Mouse (Mus musculus): Measurements from ENCODE around the gene Pamr1. TPM values are rescaled to one million over a fixed set of nuclear protein-coding genes. Genes with fewer than 3 reads are reported as not detected.
A peak's percentile ranks its signal among the peaks of the same experiment; 100 is the strongest.

Pamr1 gene
- total RNA-seq, 2 experiments from 2014 or later: 8.5 to 11.9 TPM

DNA sequence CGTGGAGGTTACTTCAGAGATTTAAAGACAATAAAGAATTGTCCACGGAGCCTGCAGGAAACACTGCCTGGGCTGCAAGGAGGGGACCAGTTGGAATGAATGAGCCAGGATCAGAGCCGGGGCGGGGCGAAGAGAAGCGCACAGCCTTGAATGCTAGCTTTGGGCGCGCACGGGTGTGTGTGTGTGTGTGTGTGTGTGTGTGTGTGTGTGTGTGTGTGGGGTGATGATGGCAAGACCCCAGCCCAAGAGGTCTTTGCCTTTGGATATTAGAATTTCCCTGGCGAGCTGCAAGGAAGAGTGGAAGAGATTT lies 109.7 kb downstream of the Pamr1 start:
- DNase-seq (ENCODE audit: low spot score in 2 of 2): no peak

DNA sequence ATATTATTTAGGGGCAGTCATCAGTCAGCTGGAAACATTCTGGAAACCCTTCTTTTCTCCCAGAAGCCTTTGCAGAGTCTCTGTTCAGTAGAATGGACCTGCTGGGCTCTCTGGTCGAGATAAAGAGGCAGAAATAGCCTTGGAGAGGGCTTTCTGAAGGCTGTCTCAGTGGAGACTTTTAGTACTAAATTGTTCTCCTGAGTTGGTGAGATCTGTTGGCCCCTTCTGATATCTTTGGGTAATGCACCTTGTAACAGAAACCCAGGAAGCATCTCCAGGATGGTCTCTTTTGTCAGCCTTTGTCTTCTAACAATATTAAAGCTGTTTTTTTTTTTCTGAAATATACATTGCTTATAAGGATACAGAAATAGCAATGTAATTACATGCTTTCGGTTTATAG lies 111.2 kb downstream of the Pamr1 start:
- no peak for DNase-seq (ENCODE audit: low spot score in 2 of 2)

DNA sequence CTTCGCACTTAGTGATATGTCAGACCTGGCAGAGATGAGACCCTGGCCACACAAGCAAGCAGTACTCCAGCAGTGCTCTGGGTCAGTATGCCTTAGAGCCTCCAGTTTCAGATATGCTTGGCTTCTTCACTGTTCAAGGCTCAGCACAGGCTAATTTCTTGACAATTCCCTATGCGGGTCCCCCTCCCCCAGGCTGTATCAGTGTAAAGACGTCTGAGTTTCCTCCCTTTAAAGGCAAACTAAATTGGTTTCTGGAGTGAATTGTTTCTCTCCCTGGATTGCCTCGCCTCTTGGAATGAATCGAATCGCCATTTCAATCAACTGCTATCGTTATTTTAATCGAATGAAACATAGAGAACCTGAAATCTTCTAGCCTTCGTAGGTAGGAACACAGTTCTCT lies 113.1 kb downstream of the Pamr1 start:
- no peak for DNase-seq (ENCODE audit: low spot score in 2 of 2)

DNA sequence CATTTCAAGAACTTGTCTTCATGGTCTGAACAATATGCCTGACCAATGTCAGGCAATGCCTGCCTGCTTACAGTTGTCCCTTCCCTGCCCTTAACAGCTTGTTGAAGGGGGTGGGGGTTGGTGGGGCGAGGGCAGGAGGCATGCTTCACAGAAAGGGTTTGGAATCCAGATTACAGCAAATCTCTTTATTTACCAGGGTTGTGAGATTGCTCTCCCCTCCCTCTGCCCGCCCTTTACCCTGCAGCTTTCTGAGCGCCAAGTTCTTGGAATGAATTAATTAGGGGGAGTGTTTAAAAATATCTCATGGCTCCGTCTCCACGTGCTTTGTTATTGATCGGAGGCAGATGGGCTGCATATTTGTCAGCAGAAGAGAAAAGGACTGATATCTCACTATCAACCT lies 113.5 kb downstream of the Pamr1 start:
- no peak for DNase-seq (ENCODE audit: low spot score in 2 of 2)

DNA sequence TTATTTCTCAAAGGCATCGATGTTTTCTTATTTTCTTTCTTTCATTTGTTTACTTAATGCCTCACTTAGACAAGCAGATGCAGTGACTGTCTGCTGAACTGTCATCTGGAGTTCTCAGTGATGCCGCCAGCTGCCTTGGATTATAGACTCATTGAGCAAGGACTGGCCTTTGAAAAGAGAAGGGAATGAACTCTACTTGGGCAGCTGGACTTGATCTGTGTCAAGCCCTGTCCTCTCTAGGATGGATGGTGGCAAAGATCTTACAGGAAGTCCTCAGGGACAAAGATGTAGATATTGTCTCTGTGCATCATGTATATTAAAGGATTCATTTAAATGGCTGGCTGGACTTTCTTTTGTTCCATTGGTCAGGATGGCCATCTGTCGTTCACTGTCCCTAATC lies 114.1 kb downstream of the Pamr1 start:
- DNase-seq (ENCODE audit: low spot score in 2 of 2): no peak

DNA sequence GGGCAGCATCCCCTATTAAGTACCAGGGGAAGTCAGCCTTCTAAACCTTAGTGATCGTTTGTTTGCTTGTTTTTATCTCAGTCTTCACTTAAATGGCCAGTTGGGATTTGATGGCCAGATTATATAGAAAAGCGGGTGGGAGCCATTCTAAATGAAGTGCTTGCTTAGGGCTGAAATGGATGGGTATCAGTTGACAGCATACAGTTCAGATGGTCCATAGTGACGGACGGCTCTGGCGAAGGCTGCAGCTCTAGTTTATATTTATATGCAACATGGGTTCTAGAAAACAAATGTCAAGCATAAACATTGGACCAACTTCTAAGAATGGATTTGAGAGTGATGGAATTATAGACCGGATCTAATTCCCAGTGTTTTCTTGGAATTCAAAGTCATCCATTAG lies 118.2 kb downstream of the Pamr1 start:
- no peak for DNase-seq (ENCODE audit: low spot score in 2 of 2)

DNA sequence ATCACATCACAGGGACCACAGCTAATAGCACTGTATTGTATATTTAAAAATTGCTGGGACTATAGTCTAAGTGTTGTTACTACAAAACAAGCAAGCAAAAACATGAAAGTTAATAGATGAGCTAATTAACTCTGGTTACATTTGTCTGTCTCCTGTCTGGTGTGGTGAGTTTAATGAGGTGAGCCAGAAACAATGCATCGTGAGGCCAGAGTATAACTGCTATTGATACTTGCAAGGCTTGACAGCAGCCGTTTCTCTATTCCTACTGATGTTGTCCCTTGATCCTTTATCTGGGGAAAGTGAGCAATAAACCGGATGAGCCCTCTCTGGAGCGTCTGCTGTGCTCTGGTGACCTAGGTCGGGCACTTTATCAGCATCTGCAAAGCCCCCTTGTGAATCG lies 119.8 kb downstream of the Pamr1 start:
- no peak for DNase-seq (ENCODE audit: low spot score in 2 of 2)

DNA sequence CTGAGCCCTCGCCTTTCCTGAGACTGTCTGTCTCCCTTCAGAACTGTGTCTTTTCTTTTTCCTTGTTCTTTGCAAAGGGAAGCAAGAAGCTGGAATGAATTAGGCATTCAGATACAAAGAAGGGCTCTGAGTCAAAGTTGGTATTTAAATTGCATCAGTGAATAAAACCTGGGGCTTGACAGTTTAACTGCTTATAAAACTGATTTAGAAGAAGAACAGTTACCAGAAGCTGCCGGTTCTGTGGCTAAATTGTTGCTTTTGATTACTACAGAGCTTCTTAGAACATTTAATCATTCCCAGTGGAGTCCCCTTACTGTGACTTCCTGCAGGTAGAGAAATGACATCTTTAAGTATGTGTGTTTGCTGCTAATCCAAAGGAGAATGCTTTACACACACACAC lies 124.8 kb downstream of the Pamr1 start:
- DNase-seq (ENCODE audit: low spot score in 2 of 2): no peak

DNA sequence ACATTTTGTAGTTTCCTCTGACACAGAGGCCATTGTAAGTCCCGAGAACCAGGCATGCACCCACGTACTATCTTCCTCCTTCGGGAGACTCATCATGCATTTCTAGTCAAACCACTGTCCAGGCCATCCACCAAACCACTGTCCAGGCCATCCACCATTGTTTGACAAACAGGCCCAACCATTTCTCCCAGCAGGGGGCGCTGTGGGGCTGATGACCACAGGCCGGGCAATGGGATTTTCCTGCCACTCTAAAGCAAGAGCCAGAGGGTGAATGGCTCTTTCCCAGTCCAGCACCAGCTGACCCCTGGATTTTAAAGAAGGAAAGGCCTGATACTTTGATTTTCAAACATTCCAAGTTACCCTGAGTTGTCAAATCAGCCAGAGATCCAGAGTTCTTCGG lies 125.5 kb downstream of the Pamr1 start:
- DNase-seq (ENCODE audit: low spot score in 2 of 2): peak; percentile 28 to 37

DNA sequence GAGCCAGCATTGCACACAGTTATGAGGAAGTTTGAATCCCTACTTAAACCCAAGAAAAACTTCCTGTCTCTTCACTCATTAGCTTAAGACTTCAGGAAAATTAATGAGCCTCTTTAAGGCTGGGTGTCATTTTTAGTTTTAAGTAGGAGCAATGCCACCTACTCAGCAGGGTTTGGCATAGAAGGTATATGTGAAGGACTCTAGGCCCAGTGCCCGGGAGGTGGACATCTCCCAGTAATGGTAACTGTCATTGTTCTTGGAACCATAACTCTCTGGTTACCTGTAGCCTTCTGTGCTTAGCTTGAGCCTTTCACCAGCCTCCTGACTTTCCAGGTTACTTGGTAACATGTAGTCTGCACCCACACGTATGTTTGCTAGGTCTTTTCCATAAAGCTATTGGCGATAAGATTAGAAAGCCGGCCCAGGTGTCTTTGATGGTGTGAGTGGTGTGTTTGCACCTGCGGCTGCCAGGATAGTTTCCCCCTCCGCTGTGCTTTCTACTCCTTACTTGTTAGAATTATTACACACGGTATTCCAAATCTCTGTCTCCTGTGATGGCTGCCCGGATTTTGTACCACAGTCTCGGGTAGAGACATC lies 127.0 kb downstream of the Pamr1 start:
- no peak for DNase-seq (ENCODE audit: low spot score in 2 of 2)

DNA sequence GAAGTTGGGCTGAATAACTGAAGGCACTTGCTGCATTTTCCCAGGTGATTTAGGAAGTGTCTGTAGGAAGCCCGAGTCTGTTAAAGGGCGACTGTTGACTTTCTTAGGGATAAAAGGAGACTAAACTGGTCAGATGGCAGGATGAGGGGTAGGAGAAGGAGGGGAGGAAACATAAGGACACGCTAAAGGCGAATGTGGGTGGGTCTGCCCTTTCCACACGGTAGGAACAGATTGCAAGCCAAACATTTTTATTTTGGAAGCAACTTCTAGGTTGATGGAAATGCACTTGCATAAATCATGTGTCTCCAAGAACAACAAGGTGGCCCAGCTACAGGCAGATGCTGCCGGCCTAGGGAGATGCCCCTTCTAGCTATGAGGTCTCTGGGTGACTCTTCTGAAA lies 127.6 kb downstream of the Pamr1 start:
- DNase-seq (ENCODE audit: low spot score in 2 of 2): no peak

DNA sequence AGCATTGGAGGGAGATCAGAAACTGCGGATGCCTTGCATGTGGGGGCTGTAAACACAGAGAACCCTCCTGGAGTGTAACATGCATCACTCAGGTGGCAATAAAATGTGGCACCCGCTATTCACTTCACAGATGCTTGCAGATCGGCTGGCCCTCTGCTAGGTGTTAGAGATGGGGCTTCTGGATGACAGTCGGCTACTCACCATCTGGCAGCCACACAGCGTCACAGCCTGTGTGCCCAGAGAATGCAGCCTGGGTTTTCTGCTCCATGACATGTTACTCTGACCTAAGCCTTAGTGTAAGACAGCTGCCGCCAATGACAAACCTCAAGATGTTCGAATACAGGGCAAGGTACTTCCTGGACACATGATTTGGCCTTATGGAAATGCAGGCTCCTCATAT lies 131.5 kb downstream of the Pamr1 start:
- no peak for DNase-seq (ENCODE audit: low spot score in 2 of 2)

DNA sequence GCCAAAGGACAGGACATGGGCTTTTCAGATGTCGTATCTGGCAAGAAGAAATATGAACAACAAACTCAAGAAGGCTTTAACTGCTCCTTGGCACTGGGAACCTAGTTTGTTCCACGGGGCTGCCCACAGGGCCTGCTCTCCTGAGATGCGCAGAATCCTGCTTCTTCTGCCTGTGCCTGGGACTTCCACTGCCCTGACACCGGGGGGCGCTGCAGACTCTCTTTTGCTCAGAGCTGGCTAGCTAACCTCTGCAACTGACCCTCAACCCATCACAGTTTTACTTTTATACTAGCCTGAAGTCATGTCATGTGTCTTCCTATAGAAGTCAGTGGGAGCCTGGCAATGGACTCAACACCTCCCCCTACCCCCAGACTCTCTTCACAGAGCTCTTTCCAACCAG lies 132.4 kb downstream of the Pamr1 start:
- DNase-seq (ENCODE audit: low spot score in 2 of 2): peak in 1 of 2 experiments; percentile 31

DNA sequence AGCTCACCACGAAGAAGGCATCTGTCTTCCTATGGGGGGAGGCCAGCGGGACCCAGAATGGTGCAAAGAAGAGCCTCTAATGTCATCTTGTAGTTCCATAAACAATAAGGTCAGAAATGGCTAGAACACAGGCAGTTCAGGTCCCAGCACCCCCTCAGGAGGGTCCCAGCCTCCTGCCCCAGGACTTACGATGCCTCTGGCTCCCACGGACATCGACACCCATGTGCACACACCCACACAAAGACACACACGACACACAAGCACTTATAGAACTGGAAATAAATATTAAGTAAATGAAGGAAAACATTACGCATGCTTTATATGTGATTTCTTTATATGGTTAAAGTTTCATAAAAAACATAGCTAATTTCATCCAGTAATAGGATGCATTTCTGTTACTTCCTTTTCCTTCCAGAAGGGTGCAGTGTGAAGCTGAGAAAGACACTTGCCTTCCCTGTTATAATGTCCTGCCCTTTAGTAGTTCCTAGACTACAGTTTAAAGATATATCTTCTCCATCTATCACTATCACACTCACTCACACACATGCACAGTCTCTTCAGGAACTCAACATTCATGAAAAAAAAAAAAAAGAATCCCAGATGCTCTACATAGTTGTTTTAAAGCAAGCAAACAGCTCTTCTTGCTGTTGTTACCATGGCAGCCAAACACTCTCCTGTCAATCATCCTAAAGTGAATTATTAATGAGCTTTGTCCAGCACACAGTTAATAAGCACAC lies 135.7 kb downstream of the Pamr1 start:
- no peak for DNase-seq (ENCODE audit: low spot score in 2 of 2)

DNA sequence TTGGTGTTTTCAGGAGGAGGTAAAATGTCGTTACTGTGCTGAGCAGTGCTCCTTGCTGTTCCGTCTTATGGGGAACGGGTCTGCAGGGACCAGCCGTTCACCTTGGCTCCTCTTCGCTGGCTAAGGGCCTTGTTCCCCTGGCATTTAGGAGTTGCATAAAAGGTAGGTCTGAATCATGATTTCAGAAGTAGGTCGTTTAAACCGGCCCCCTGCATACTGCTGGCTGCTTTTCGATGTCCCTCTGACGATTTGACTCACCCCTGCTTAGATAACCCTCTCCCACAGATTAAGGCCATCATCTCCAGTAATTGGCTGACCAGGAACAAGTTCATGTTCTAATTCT lies 136.3 kb downstream of the Pamr1 start:
- no peak for DNase-seq (ENCODE audit: low spot score in 2 of 2)

Other genes with a start within 250 kb of the Pamr1 start
- 10 to 100 TPM; 77.3 to 87.6 TPM for gene Trim44, start 142.2 kb upstream of the Pamr1 start, total RNA-seq (2021)
- 1 to 10 TPM; 2.7 to 3.6 TPM for gene Fjx1, start 97.5 kb upstream of the Pamr1 start, total RNA-seq (2021)
- 1 to 10 TPM in 1 of 2 experiments, under 1 TPM in 1; 0.45 to 1.6 TPM for gene Slc1a2, start 108.6 kb downstream of the Pamr1 start, total RNA-seq (2021)